Mouse (Mus musculus): ENCODE data around the gene Tmem106b. TPM values are rescaled to one million over a fixed set of nuclear protein-coding genes. Genes with fewer than 3 reads are reported as not detected.

Tmem106b gene
- total RNA-seq, 2 experiments from 2014 or later = 9.7 to 26.4 TPM

Other genes starting within 250 kb of the Tmem106b start
- gene Vwde, start 155.2 kb downstream of the Tmem106b start, total RNA-seq (2015; ENCODE audit: low replicate concordance) = not detected in 2 replicates
- gene Vwde, start 155.2 kb downstream of the Tmem106b start, total RNA-seq (2017; ENCODE audit: low replicate concordance) = not detected in 2 replicates

All from erythroid progenitor cell, adult 5-6 weeks (primary cell).